Mouse (Mus musculus) heart, postnatal 0 days (tissue): Measurements from ENCODE around the gene Hs3st5.

Experiments
- CTCF ChIP-seq: IDR thresholded peaks from 2 replicates; pipeline ENCODE4 v1.5.1; 2016; ENCODE audit warnings: antibody characterized with exemption, control low read depth, low read depth
- EP300 ChIP-seq: IDR thresholded peaks from 2 replicates; pipeline ENCODE4 v1.6.1; 2016; ENCODE audit warnings: antibody characterized with exemption, low read depth

GRCm38 (mm10) chr10:36533633-36534335 is 27.2 kb downstream of the Hs3st5 start:
- TF ChIP-seq CTCF (no peak), EP300 (no peak)
